Mouse (Mus musculus): Measurements from ENCODE around the gene Car14.
"Not testable (repeated sequence)": the region's sequence is repeated elsewhere in the genome, so short reads cannot be mapped to it uniquely, and the experiment has no call there.

Gene Car14

GRCm38 (mm10) chr3:95889664-95890063 lies 14.8 kb downstream of the Car14 start:
- DNase-seq: no peak

DNA sequence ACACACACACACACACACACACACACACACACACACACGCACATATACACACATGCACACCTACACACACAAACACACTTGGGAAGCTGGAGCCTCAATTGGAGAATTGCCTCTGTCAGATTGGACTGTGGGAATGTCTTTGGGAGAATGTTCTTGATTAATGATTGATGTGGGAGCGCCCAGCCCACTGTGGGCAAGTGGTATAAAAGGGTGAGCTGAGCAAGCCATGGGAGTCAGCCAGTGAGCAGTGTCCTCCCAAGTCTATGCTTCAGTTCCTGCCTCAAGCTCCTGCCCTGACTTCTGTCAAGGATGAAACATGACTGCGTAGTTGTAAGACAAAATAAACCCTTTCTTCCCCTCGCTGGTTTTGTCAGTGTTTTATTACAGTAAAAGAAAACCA lies 16.9 kb downstream of the Car14 start:
- peak; percentile 66 for DNase-seq

DNA sequence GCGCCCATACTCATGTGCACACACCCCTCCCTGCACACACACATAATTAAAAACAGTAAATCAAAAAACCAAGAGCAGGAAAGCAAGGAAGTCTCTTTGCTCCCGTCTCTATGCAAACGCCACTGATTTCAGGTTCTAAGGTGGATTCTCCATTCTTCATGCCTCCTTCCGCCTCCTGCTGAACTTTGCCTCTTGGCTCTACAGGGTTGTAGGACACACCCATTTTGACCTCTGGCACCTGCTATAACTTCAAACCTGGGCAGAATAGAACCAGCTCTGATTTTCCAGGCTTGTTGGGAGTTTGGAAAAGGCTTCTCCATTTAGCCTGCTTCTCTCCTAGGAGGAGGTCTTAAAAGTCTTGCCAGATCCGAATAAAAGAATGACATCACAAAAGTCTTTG lies 20.1 kb downstream of the Car14 start:
- DNase-seq: no peak

- DNase-seq: peak; percentile 76
These were observed 21.6 kb downstream of the Car14 start for GRCm38 (mm10) chr3:95882816-95883425.

GRCm38 (mm10) chr3:95881979-95882815 lies 22.3 kb downstream of the Car14 start, which contains the start of gene Ciart:
Ciart (minus strand) TSS chr3:95882251.
- peak; percentile 92 for DNase-seq

DNA sequence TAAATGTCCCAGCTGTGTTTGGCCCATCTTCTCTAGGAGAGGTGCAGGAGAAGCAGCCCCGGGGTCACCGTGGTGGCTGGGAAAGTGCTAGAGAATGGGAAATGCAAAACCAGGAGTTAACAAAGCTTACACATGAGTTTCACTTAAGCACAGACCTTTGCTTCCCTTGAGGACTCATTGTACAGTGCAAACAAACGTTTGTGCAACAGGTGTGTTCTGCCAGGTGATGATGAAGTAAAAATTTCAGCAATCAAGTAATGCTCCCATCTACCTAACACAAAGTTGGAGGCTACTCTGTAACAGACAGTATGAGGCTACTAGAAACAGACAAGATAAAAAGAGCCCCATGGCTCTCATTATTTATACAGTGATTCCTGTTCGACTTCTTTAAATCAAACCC lies 25.4 kb downstream of the Car14 start:
- no peak for DNase-seq

- peak; percentile 23 for DNase-seq
These were observed 32.4 kb downstream of the Car14 start for GRCm38 (mm10) chr3:95872048-95872447.

GRCm38 (mm10) chr3:95871392-95871867 lies 33.1 kb downstream of the Car14 start, which contains the start of gene Mrps21:
Mrps21 (minus strand) TSS chr3:95871519.
- peak; percentile 88 for DNase-seq

GRCm38 (mm10) chr3:95870976-95871375 lies 33.5 kb downstream of the Car14 start:
- no peak for DNase-seq

GRCm38 (mm10) chr3:95867408-95867807 lies 37.1 kb downstream of the Car14 start:
- no peak for DNase-seq

DNA sequence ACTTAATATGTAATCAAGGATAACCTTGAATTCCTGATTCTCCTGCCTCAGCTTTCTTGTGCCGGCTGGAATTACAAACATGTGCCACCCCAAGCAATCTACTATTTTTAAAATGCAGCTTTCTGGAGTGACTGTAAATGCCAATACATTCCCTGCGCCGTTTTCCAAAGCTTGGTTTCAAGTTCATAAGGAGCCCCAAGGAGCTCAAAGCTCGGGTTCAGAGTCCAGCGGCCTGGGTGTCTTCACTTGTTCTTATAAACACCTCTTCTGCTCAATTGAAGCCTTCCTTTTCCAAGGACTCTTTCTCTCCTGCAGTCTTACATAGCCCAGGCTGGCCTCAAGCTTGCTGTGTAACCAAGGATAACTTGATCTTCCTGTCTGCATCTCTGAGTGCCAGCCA lies 38.4 kb downstream of the Car14 start:
- peak; percentile 60 for DNase-seq

DNA sequence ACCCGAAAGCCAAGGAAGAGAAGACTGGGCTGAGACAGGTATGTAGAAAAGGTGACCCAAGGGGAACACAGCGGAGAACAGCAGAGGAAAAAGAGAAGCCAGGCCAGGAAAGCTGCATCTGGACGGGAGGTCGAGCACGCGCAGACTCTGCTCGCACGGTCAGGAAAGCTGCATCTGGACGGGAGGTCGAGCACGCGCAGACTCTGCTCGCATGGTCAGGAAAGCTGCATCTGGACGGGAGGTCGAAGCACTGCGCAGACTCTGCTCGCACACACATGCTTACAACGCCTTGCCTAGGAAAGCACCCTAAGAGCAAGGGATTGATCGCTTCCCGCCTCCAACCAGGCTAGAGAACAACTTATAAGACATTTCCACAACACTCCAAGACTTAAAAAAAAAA lies 38.9 kb downstream of the Car14 start:
- no peak for DNase-seq

GRCm38 (mm10) chr3:95865050-95865449 lies 39.4 kb downstream of the Car14 start:
- DNase-seq: peak; percentile 71

DNA sequence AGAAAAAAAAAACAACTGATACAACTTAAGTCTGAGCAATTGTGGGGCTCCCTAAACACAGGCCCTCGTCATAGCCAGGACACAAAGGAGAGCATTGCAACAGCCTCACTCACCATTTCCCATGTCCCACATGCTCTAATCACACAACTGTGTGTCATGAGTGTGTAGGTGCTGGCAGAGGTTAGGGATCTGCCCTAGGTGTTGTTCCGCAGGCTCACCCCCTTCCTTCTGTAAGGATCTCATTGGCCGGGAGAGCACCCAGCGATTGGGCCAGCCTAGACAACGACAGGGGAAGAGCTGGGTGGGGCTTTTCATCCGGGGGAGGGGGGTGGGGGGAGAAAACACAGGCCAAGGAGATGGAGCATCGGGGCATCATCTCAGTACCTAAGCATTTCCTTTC lies 40.9 kb downstream of the Car14 start:
- DNase-seq: no peak

GRCm38 (mm10) chr3:95861796-95862195 lies 42.7 kb downstream of the Car14 start:
- peak; percentile 62 for DNase-seq

- DNase-seq: no peak
These were observed 43.3 kb downstream of the Car14 start for GRCm38 (mm10) chr3:95861216-95861615.

DNA sequence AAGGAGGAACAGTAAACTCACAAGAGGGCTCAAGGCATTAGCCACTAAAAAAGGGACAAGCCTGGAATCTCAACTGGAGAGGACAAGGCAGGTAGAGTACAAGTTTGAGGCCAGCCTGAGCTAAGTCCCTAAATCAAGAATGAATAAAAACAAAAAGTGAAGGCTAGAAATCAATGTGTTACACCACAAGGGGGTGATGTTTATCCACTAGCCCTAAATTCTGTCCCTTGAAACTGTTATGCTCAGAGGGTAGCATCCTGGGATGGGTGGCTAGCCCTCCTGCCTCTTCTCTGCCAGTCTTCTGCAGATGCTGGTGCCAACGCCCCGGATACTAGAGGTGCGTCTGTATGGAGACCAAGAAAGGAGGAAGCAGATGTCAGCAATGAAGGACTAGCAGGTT lies 44.2 kb downstream of the Car14 start:
- DNase-seq: no peak

GRCm38 (mm10) chr3:95858278-95858677 lies 46.2 kb downstream of the Car14 start:
- not testable (repeated sequence) for DNase-seq

GRCm38 (mm10) chr3:95857050-95857449 lies 47.4 kb downstream of the Car14 start:
- DNase-seq: not testable (repeated sequence)

- DNase-seq: no peak
These were observed 48.4 kb downstream of the Car14 start for GRCm38 (mm10) chr3:95856115-95856514.

- DNase-seq: peak; percentile 97
These were observed 48.9 kb downstream of the Car14 start, which contains the start of gene Prpf3 for GRCm38 (mm10) chr3:95855502-95856089. Prpf3 (minus strand) TSS chr3:95855885.

GRCm38 (mm10) chr3:95851317-95851716 lies 53.2 kb downstream of the Car14 start:
- DNase-seq: no peak

DNA sequence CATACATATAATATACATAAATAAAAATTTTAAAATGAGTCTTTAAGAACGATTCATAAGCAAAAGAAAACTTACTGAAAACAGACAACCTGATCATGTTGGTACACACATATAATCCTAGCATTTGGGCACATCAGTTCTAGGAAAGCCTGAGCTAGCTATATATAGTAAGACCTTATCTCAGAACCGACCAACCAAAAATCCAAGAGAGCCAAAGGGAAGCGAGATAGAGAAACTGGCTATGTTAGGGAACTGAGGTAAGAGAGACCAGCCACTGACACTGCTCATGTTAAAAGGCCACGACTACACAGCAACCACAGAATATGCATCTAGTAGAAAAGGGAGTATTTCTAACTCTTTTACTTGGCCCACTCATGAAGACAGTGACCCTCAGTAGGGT lies 53.9 kb downstream of the Car14 start:
- DNase-seq: no peak

Measured in kidney, adult 18-20 months (tissue).